Mouse (Mus musculus) stomach, postnatal 0 days (tissue): Measurements from ENCODE around the gene Nfasc.

Experiments
- CTCF ChIP-seq: IDR thresholded peaks from 2 replicates; pipeline ENCODE4 v1.5.1; 2016; ENCODE audit warnings: antibody characterized with exemption, low read depth, mild to moderate bottlenecking, moderate library complexity
- EP300 ChIP-seq: optimal IDR thresholded peaks from 2 replicates; pipeline ENCODE3; 2016; ENCODE audit warnings: antibody characterized with exemption

GRCm38 (mm10) chr1:132758656-132759370, 17.2 kb upstream of the Nfasc start:
- peak; percentile 81 for TF ChIP-seq CTCF
- no peak for TF ChIP-seq EP300
